Mouse (Mus musculus) heart, embryonic 10.5 days (tissue): ENCODE data around the gene Nubpl. TPM values are rescaled to one million over a fixed set of nuclear protein-coding genes. Genes with fewer than 3 reads are reported as not detected.
A peak's percentile ranks its signal among the peaks of the same experiment; 100 is the strongest.
"Not testable (repeated sequence)": the region's sequence is repeated elsewhere in the genome, so short reads cannot be mapped to it uniquely, and the experiment has no call there.

Source experiments
- DNase-seq: peaks from one replicate; pipeline ENCODE4 v3.0.0-alpha.2; 2017; ENCODE audit warnings: low spot score
- H3K27ac ChIP-seq: fragments of 300-500 bp; sonication (generic); 2 replicates; pipeline ENCODE4 v1.5.1; 2016; ENCODE audit warnings: mild to moderate bottlenecking
- H3K27me3 ChIP-seq: fragments of 300-500 bp; sonication (generic); 2 replicates; pipeline ENCODE4 v1.6.1; 2016; ENCODE audit warnings: mild to moderate bottlenecking; ENCODE audit not compliant: poor library complexity, insufficient read depth, severe bottlenecking
- H3K36me3 ChIP-seq: fragments of 300-500 bp; sonication (generic); 2 replicates; pipeline ENCODE4 v1.6.1; 2016; ENCODE audit warnings: mild to moderate bottlenecking, moderate library complexity
- H3K4me1 ChIP-seq: fragments of 300-500 bp; sonication (generic); 2 replicates; pipeline ENCODE4 v1.6.1; 2016; ENCODE audit warnings: mild to moderate bottlenecking
- H3K4me3 ChIP-seq: fragments of 300-500 bp; sonication (generic); 2 replicates; pipeline ENCODE4 v1.5.1; 2016; ENCODE audit warnings: mild to moderate bottlenecking, moderate library complexity
- H3K9me3 ChIP-seq: fragments of 300-500 bp; sonication (generic); 2 replicates; pipeline ENCODE4 v1.6.1; 2016; ENCODE audit warnings: mild to moderate bottlenecking, moderate library complexity
- WGBS: fragments of 180-500 bp; shearing (Covaris S2); methylation state at CpG from one replicate; pipeline ENCODE4 v1.1.7; 2016; 5-methylcytosine and 5-hydroxymethylcytosine counted together
- polyA plus RNA-seq: library from polyadenylated mRNA; unstranded; fragments of >200 nt; fragmentation: Nextera tagmentation; extraction: Ambion mirVana; gene quantifications from 2 replicates; pipeline ENCODE4 v1.2.1, GENCODE M21; 2016

Nubpl gene
- polyA plus RNA-seq: 11.4 and 13.6 TPM in 2 replicates

DNA sequence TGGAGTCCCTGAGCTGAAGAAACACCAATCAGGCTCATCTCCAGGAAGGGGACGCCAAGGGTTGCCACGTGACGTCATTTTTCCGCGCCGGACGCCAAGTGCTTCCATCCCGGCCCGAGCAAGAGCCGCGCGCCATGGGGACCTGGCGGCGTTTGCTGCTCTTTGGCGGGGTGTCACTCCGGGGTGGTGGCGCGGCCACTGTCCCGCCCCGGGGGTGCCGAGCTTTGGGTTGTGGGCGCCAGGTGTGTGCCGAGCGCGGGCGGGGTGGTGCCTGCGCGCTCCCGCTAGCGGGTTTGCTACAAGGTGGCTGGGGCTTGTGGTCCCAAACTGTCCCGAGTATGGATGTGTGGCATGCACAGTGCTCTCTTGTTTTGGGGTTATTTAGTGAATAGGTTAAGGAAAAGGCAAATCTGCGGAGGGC is at the start of gene Nubpl:
TSS of gene Nubpl (plus strand) at position 88 of the 421 bp plus-strand sequence.
- DNase-seq: peak; percentile 96
- no peaks in the 10 kb centered on the region for H3K27me3 ChIP-seq
- no peaks in the 10 kb centered on the region; the same call in 1 of the 2 replicates for H3K36me3 ChIP-seq
- no peaks in the 10 kb centered on the region for H3K9me3 ChIP-seq
- no peaks in the 10 kb centered on the region for H3K4me1 ChIP-seq
- WGBS: under 1% methylated on average over 32 of the region's 32 CpGs
- H3K27ac ChIP-seq: peak within 1 kb of the TSS; percentile 97
- H3K4me3 ChIP-seq: peak within 1 kb of the TSS; percentile 94

- DNase-seq: no peak
- Histone ChIP-seq H3K4me1 (no peaks in the 10 kb centered on the region), H3K27me3 (no peaks in the 10 kb centered on the region), H3K27ac (no peak overlapping the region), H3K36me3 (no peaks in the 10 kb centered on the region), H3K9me3 (no peaks in the 10 kb centered on the region), H3K4me3 (no peak overlapping the region)
- 84% methylated on average over 2 of the region's 2 CpGs for WGBS
These were observed 48.2 kb upstream of the Nubpl start for GRCm38 (mm10) chr12:52049324-52049723.

- DNase-seq, H3K4me3 ChIP-seq, H3K27me3 ChIP-seq, H3K36me3 ChIP-seq, H3K4me1 ChIP-seq, H3K9me3 ChIP-seq, H3K27ac ChIP-seq: not testable (repeated sequence)
- 20% methylated on average over 1 of the region's 3 CpGs for WGBS
These were observed 18.2 kb upstream of the Nubpl start for GRCm38 (mm10) chr12:52079296-52079695.

DNA sequence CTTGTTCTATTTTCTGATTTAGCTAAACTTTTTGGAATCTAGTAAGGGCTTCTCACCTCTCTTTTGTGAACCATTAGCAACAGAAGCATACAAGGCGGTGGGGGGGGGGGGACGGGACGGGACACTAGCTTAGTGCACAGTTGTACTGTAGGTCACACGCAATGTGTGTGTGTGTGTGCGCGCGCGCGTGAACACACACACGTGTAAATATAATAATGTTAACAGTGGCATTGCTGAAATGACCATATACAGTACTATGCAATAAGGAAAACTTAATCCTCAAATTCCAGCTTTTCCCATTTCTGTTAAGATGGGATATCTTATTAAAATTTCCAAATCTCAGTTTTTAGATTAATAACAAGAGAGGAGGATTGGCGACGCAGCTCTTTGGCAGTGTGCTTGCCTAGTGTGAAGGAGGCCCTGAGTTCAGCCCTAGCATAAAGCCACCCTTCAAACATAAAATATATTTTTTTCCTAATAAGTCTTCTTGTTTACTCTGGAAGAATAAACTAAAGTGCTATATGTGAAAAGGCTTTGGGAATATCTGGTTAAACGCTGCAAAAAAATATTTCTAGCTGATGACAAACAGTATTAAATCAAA is 388 bp upstream of the Nubpl start:
- peak overlapping the region; percentile 94 for H3K4me3 ChIP-seq

GRCm38 (mm10) chr12:52120276-52120675 is 22.7 kb downstream of the Nubpl start:
- no peak overlapping the region for H3K4me3 ChIP-seq
- no peaks in the 10 kb centered on the region for H3K9me3 ChIP-seq
- peaks cover 11% of the 10 kb centered on the region for H3K4me1 ChIP-seq
- H3K27me3 ChIP-seq: no peaks in the 10 kb centered on the region
- DNase-seq: no peak
- no peak overlapping the region for H3K27ac ChIP-seq
- H3K36me3 ChIP-seq: no peaks in the 10 kb centered on the region

More for the DNA sequence above, 388 bp upstream of the Nubpl start:
- no peak for DNase-seq
- Histone ChIP-seq H3K9me3 (no peaks in the 10 kb centered on the region), H3K4me1 (no peaks in the 10 kb centered on the region), H3K36me3 (no peaks in the 10 kb centered on the region; the same call in 1 of the 2 replicates), H3K27me3 (no peaks in the 10 kb centered on the region), H3K27ac (peak overlapping the region; percentile 97; the same call in 1 of the 2 replicates)
- 71% methylated on average over 13 of the region's 13 CpGs for WGBS

DNA sequence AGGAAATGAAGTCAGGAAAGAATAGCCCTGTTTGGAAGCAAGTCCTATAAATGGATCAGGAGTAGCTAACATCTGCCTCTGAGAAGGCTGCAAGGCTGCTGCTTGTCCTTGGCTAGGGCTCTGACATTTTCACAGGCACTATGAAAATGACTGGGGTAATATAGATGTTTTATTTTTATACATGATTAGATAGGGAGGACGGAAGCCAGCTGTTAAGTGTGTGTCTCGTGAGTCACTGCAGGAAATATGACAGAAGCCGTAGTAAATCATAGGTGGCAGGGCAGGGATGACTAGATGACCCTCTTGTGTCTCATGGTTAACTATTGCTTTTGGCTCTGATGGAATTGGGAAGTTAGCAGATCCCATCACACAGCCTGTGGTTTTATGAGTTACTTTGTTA is 28.9 kb downstream of the Nubpl start:
- WGBS: 66% methylated on average over 3 of the region's 3 CpGs
- H3K36me3 ChIP-seq: no peaks in the 10 kb centered on the region
- no peak for DNase-seq
- H3K27ac ChIP-seq: no peak overlapping the region
- H3K27me3 ChIP-seq: no peaks in the 10 kb centered on the region
- H3K9me3 ChIP-seq: no peaks in the 10 kb centered on the region
- peaks cover 4% of the 10 kb centered on the region for H3K4me1 ChIP-seq
- no peak overlapping the region for H3K4me3 ChIP-seq

- no peaks in the 10 kb centered on the region for H3K36me3 ChIP-seq
- H3K9me3 ChIP-seq: no peaks in the 10 kb centered on the region
- H3K27ac ChIP-seq: no peak overlapping the region
- peaks cover 3% of the 10 kb centered on the region; the same call in 1 of the 2 replicates for H3K4me1 ChIP-seq
- DNase-seq: no peak
- no peaks in the 10 kb centered on the region for H3K27me3 ChIP-seq
- H3K4me3 ChIP-seq: no peak overlapping the region
- 86% methylated on average over 3 of the region's 3 CpGs for WGBS
These were observed 31.5 kb downstream of the Nubpl start for GRCm38 (mm10) chr12:52129072-52129471.

- peaks cover 3% of the 10 kb centered on the region; the same call in 1 of the 2 replicates for H3K4me1 ChIP-seq
- H3K9me3 ChIP-seq: no peaks in the 10 kb centered on the region
- peak overlapping the region; percentile 31; the same call in 1 of the 2 replicates for H3K4me3 ChIP-seq
- H3K36me3 ChIP-seq: no peaks in the 10 kb centered on the region
- no peak for DNase-seq
- 9% methylated on average over 10 of the region's 10 CpGs for WGBS
- peak overlapping the region; percentile 72 for H3K27ac ChIP-seq
- H3K27me3 ChIP-seq: no peaks in the 10 kb centered on the region
These were observed 34.7 kb downstream of the Nubpl start for GRCm38 (mm10) chr12:52132256-52132655.

DNA sequence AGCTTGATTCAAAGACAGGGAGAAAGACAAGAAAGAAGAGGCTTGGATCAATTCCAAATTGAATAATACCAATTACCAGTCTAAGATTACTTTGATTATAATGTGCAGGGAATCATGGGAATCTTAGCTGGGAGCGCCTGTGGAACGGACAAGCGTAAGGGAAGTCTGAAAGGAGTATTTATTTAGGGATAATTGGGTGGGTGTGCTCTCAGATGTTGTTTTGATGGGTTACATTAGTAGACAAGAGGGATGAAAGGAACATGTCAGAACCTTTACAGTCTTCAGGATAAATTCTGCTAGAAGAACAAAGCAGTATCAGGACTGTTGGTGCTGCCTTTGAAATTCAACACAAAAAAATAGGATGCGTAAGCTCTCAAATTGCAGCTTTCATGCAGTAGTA is 40.8 kb downstream of the Nubpl start:
- no peaks in the 10 kb centered on the region for H3K36me3 ChIP-seq
- no peak for DNase-seq
- 88% methylated on average over 4 of the region's 4 CpGs for WGBS
- no peaks in the 10 kb centered on the region for H3K9me3 ChIP-seq
- H3K4me3 ChIP-seq: no peak overlapping the region
- H3K4me1 ChIP-seq: no peaks in the 10 kb centered on the region
- H3K27me3 ChIP-seq: no peaks in the 10 kb centered on the region
- no peak overlapping the region for H3K27ac ChIP-seq

DNA sequence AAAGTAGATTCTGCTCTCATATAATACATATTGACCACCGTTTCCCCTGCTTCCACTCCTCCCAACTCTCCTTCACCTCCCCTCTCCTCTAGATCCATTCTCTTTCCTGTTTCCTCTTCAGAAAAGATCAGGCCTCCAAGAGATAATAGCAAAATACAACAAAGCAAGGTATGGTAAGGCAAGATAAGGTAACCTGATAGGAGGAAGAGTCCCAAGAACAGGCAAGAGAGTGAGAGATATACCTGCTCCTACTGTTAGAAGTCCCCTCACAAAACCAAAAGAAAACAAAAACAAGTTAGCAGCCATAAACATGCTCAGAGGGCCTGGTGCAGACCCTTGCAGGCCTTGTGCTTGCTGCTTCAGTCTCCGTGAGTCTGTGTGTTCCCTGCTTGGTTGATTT is 49.1 kb downstream of the Nubpl start:
- no peaks in the 10 kb centered on the region for H3K9me3 ChIP-seq
- H3K4me1 ChIP-seq: no peaks in the 10 kb centered on the region
- peaks cover 7% of the 10 kb centered on the region; the same call in 1 of the 2 replicates for H3K36me3 ChIP-seq
- DNase-seq: no peak
- no peak overlapping the region for H3K4me3 ChIP-seq
- 54% methylated on average over 2 of the region's 2 CpGs for WGBS
- no peaks in the 10 kb centered on the region for H3K27me3 ChIP-seq
- 0 out of 2 replicates have a peak overlapping the region, but pooled peaks have one; percentile 7 for H3K27ac ChIP-seq

- Histone ChIP-seq H3K4me1 (no peaks in the 10 kb centered on the region), H3K4me3 (no peak overlapping the region), H3K27ac (no peak overlapping the region), H3K9me3 (no peaks in the 10 kb centered on the region), H3K27me3 (no peaks in the 10 kb centered on the region), H3K36me3 (0 out of 2 replicates have a peak, but pooled peaks cover under 1% of the 10 kb centered on the region)
- DNase-seq: no peak
- WGBS: 63% methylated on average over 3 of the region's 3 CpGs
These were observed 51.9 kb downstream of the Nubpl start for GRCm38 (mm10) chr12:52149448-52149847.

DNA sequence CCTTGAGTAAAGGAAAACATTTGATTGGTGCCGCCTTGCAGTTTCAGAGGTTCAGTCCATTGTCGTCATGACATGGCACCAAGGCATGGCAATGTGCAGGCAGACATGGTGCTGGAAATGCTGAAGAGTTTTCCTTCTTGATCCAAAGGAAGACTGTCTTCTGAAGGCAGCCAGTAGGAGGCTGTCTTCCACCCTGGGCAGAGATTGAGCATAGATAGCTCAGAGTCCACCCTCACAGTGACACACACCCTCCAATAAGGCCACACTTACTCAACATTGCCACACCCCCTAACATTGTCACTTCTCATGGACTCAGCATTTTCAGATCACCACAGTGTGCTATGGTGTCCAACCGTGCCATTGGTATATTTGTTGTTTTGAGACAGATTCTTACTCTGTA is 54.5 kb downstream of the Nubpl start:
- Histone ChIP-seq H3K9me3 (no peaks in the 10 kb centered on the region), H3K36me3 (no peaks in the 10 kb centered on the region), H3K27me3 (no peaks in the 10 kb centered on the region), H3K27ac (no peak overlapping the region), H3K4me1 (no peaks in the 10 kb centered on the region), H3K4me3 (no peak overlapping the region)
- DNase-seq: no peak
- 96% methylated on average over 3 of the region's 3 CpGs for WGBS

DNA sequence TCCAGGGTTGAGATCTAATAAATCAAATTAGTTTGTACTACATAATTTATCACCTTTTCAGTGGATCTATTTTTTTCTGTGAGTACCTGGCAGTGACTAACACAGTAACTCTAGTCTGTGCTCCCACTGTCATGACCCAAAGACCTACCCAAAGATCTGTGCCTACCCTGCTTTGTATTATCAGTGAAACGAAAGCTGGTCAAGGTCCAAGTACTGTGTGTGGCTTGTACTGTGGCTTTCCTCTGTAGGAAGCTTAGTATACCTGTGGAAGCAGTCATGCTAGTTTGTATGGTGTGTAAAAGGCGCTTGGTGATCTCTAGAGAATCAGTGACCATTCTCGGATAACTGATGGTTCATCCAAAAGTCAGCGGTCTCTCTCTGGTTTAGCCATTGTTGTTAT is 57.4 kb downstream of the Nubpl start:
- Histone ChIP-seq H3K4me3 (no peak overlapping the region), H3K36me3 (no peaks in the 10 kb centered on the region), H3K27ac (no peak overlapping the region), H3K4me1 (no peaks in the 10 kb centered on the region), H3K27me3 (no peaks in the 10 kb centered on the region), H3K9me3 (no peaks in the 10 kb centered on the region)
- WGBS: 89% methylated on average over 4 of the region's 4 CpGs
- no peak for DNase-seq

DNA sequence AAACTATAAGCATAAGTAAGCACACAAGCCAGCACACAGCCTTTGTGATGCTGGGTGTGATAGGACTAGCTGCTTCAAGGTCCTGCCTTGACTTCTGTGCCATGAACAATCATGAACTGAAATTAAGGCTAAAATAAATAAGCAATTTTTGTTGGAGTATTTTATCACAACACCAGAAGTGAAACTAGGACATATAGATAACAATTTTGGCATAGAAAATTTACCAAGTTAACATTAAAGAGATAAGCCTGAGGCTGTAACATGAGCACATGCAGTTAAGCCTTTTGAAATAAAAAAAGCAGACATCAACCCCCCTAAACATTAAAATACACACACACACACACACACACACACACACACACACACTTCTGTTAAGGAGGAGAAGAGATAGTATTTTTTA is 66.9 kb downstream of the Nubpl start:
- no peak overlapping the region for H3K27ac ChIP-seq
- no peaks in the 10 kb centered on the region for H3K9me3 ChIP-seq
- no peak overlapping the region for H3K4me3 ChIP-seq
- H3K27me3 ChIP-seq: no peaks in the 10 kb centered on the region
- no peaks in the 10 kb centered on the region for H3K4me1 ChIP-seq
- DNase-seq: no peak
- H3K36me3 ChIP-seq: no peaks in the 10 kb centered on the region
